Mouse (Mus musculus) heart, embryonic 10.5 days (tissue): ENCODE results near the gene Shkbp1. TPM values are rescaled to one million over a fixed set of nuclear protein-coding genes. Genes with fewer than 3 reads are reported as not detected.

ENCODE experiments used
- DNase-seq: peaks from one replicate; pipeline ENCODE4 v3.0.0-alpha.2; 2017; ENCODE audit warnings: low spot score
- H3K27ac ChIP-seq: fragments of 300-500 bp; sonication (generic); 2 replicates; pipeline ENCODE4 v1.5.1; 2016; ENCODE audit warnings: mild to moderate bottlenecking
- H3K27me3 ChIP-seq: fragments of 300-500 bp; sonication (generic); 2 replicates; pipeline ENCODE4 v1.6.1; 2016; ENCODE audit warnings: mild to moderate bottlenecking; ENCODE audit not compliant: poor library complexity, insufficient read depth, severe bottlenecking
- H3K36me3 ChIP-seq: fragments of 300-500 bp; sonication (generic); 2 replicates; pipeline ENCODE4 v1.6.1; 2016; ENCODE audit warnings: mild to moderate bottlenecking, moderate library complexity
- H3K4me1 ChIP-seq: fragments of 300-500 bp; sonication (generic); 2 replicates; pipeline ENCODE4 v1.6.1; 2016; ENCODE audit warnings: mild to moderate bottlenecking
- H3K4me3 ChIP-seq: fragments of 300-500 bp; sonication (generic); 2 replicates; pipeline ENCODE4 v1.5.1; 2016; ENCODE audit warnings: mild to moderate bottlenecking, moderate library complexity
- H3K9me3 ChIP-seq: fragments of 300-500 bp; sonication (generic); 2 replicates; pipeline ENCODE4 v1.6.1; 2016; ENCODE audit warnings: mild to moderate bottlenecking, moderate library complexity
- WGBS: fragments of 180-500 bp; shearing (Covaris S2); methylation state at CpG from one replicate; pipeline ENCODE4 v1.1.7; 2016; 5-methylcytosine and 5-hydroxymethylcytosine counted together
- polyA plus RNA-seq: library from polyadenylated mRNA; unstranded; fragments of >200 nt; fragmentation: Nextera tagmentation; extraction: Ambion mirVana; gene quantifications from 2 replicates; pipeline ENCODE4 v1.2.1, GENCODE M21; 2016

Shkbp1 gene
- polyA plus RNA-seq: 48.3 and 50.4 TPM in 2 replicates

- Histone ChIP-seq H3K9me3 (no peaks in the 10 kb centered on the region), H3K4me3 (peak within 1 kb of the TSS; percentile 75), H3K36me3 (peaks cover 23% of the 10 kb centered on the region), H3K4me1 (peaks cover 32% of the 10 kb centered on the region), H3K27ac (peak within 1 kb of the TSS; percentile 89), H3K27me3 (no peaks in the 10 kb centered on the region)
- DNase-seq: peak; percentile 96
- under 1% methylated on average over 34 of the region's 34 CpGs for WGBS
These were observed at the start of gene Shkbp1 for GRCm38 (mm10) chr7:27355745-27356240. Gene Shkbp1, minus strand, starts transcription at chr7:27356019.

GRCm38 (mm10) chr7:27404203-27404942 is 48.6 kb upstream of the Shkbp1 start:
- peaks cover 98% of the 10 kb centered on the region for H3K27me3 ChIP-seq
- H3K4me1 ChIP-seq: peaks cover 21% of the 10 kb centered on the region
- no peaks in the 10 kb centered on the region for H3K9me3 ChIP-seq
- no peaks in the 10 kb centered on the region for H3K36me3 ChIP-seq
- H3K4me3 ChIP-seq: peak overlapping the region; percentile 45
- DNase-seq: no peak
- H3K27ac ChIP-seq: peak overlapping the region; percentile 29; the same call in 1 of the 2 replicates
- WGBS: 5% methylated on average over 81 of the region's 81 CpGs

- no peak overlapping the region for H3K4me3 ChIP-seq
- H3K9me3 ChIP-seq: no peaks in the 10 kb centered on the region
- H3K36me3 ChIP-seq: no peaks in the 10 kb centered on the region
- H3K27me3 ChIP-seq: peaks cover 97% of the 10 kb centered on the region
- H3K4me1 ChIP-seq: peaks cover 8% of the 10 kb centered on the region
- WGBS: 10% methylated on average over 16 of the region's 16 CpGs
- H3K27ac ChIP-seq: no peak overlapping the region
- DNase-seq: no peak
These were observed 46.9 kb upstream of the Shkbp1 start for GRCm38 (mm10) chr7:27402675-27403074.

- Histone ChIP-seq H3K27ac (no peak overlapping the region), H3K36me3 (no peaks in the 10 kb centered on the region), H3K4me1 (peaks cover 18% of the 10 kb centered on the region), H3K4me3 (no peak overlapping the region), H3K9me3 (no peaks in the 10 kb centered on the region), H3K27me3 (peaks cover 97% of the 10 kb centered on the region)
- WGBS: 74% methylated on average over 7 of the region's 7 CpGs
- no peak for DNase-seq
These were observed 44.7 kb upstream of the Shkbp1 start for GRCm38 (mm10) chr7:27400545-27400944.

GRCm38 (mm10) chr7:27397048-27397949 is 41.5 kb upstream of the Shkbp1 start:
- H3K9me3 ChIP-seq: no peaks in the 10 kb centered on the region
- H3K4me1 ChIP-seq: peaks cover 10% of the 10 kb centered on the region
- peak overlapping the region; percentile 64; the same call in 1 of the 2 replicates for H3K4me3 ChIP-seq
- no peak overlapping the region for H3K27ac ChIP-seq
- no peak for DNase-seq
- H3K36me3 ChIP-seq: no peaks in the 10 kb centered on the region
- peaks cover 96% of the 10 kb centered on the region for H3K27me3 ChIP-seq
- 19% methylated on average over 26 of the region's 26 CpGs for WGBS

- Histone ChIP-seq H3K9me3 (no peaks in the 10 kb centered on the region), H3K27ac (no peak overlapping the region), H3K27me3 (peaks cover 96% of the 10 kb centered on the region), H3K36me3 (no peaks in the 10 kb centered on the region), H3K4me1 (peaks cover 10% of the 10 kb centered on the region), H3K4me3 (peak overlapping the region; percentile 64)
- no peak for DNase-seq
- WGBS: 3% methylated on average over 45 of the region's 68 CpGs
These were observed 40.6 kb upstream of the Shkbp1 start for GRCm38 (mm10) chr7:27396184-27397047.

- no peak for DNase-seq
- WGBS: 3% methylated on average over 22 of the region's 22 CpGs
- peaks cover 96% of the 10 kb centered on the region for H3K27me3 ChIP-seq
- H3K27ac ChIP-seq: no peak overlapping the region
- H3K36me3 ChIP-seq: no peaks in the 10 kb centered on the region
- H3K9me3 ChIP-seq: no peaks in the 10 kb centered on the region
- H3K4me3 ChIP-seq: peak overlapping the region; percentile 64
- H3K4me1 ChIP-seq: peaks cover 10% of the 10 kb centered on the region
These were observed 39.8 kb upstream of the Shkbp1 start for GRCm38 (mm10) chr7:27395521-27396183.

- Histone ChIP-seq H3K9me3 (no peaks in the 10 kb centered on the region), H3K27ac (no peak overlapping the region), H3K4me3 (no peak overlapping the region), H3K36me3 (no peaks in the 10 kb centered on the region), H3K27me3 (peaks cover 62% of the 10 kb centered on the region), H3K4me1 (peaks cover 5% of the 10 kb centered on the region)
- WGBS: 34% methylated on average over 16 of the region's 16 CpGs
- DNase-seq: no peak
These were observed 35.6 kb upstream of the Shkbp1 start for GRCm38 (mm10) chr7:27391416-27391815.

GRCm38 (mm10) chr7:27389213-27389612 is 33.4 kb upstream of the Shkbp1 start:
- Histone ChIP-seq H3K27me3 (peaks cover 40% of the 10 kb centered on the region), H3K36me3 (no peaks in the 10 kb centered on the region), H3K9me3 (no peaks in the 10 kb centered on the region), H3K4me3 (no peak overlapping the region), H3K27ac (no peak overlapping the region), H3K4me1 (no peaks in the 10 kb centered on the region)
- 71% methylated on average over 6 of the region's 6 CpGs for WGBS
- DNase-seq: no peak

- H3K4me3 ChIP-seq: no peak overlapping the region
- WGBS: 34% methylated on average over 4 of the region's 4 CpGs
- H3K27me3 ChIP-seq: peaks cover 10% of the 10 kb centered on the region; the same call in 1 of the 2 replicates
- H3K9me3 ChIP-seq: no peaks in the 10 kb centered on the region
- DNase-seq: no peak
- no peak overlapping the region for H3K27ac ChIP-seq
- no peaks in the 10 kb centered on the region for H3K36me3 ChIP-seq
- no peaks in the 10 kb centered on the region for H3K4me1 ChIP-seq
These were observed 28.9 kb upstream of the Shkbp1 start for GRCm38 (mm10) chr7:27384731-27385130.

GRCm38 (mm10) chr7:27384134-27384533 is 28.3 kb upstream of the Shkbp1 start:
- H3K4me1 ChIP-seq: no peaks in the 10 kb centered on the region
- H3K36me3 ChIP-seq: no peaks in the 10 kb centered on the region
- no peak overlapping the region for H3K4me3 ChIP-seq
- H3K27ac ChIP-seq: no peak overlapping the region
- no peaks in the 10 kb centered on the region for H3K9me3 ChIP-seq
- peaks cover 12% of the 10 kb centered on the region; the same call in 1 of the 2 replicates for H3K27me3 ChIP-seq
- 75% methylated on average over 5 of the region's 5 CpGs for WGBS
- DNase-seq: no peak

- H3K4me1 ChIP-seq: no peaks in the 10 kb centered on the region
- peaks cover 21% of the 10 kb centered on the region for H3K27me3 ChIP-seq
- no peak overlapping the region for H3K27ac ChIP-seq
- no peak for DNase-seq
- WGBS: 75% methylated on average over 1 of the region's 1 CpGs
- H3K9me3 ChIP-seq: no peaks in the 10 kb centered on the region
- no peak overlapping the region for H3K4me3 ChIP-seq
- H3K36me3 ChIP-seq: no peaks in the 10 kb centered on the region
These were observed 27.4 kb upstream of the Shkbp1 start for GRCm38 (mm10) chr7:27383233-27383632.
